Mouse (Mus musculus): ENCODE data around the gene Cdcp2.

Gene Cdcp2

GRCm38 (mm10) chr4:107143511-107143910 lies 46.8 kb downstream of the Cdcp2 start:
- Histone ChIP-seq H3K4me1 (replicated peaks; ENCODE audit: low read depth, low read length) (peaks cover 18% of the 10 kb centered on the region), H3K36me3 (ENCODE audit: insufficient read depth, low read length) (no peaks in the 10 kb centered on the region), H3K4me3 (replicated peaks; ENCODE audit: low read length) (no peak overlapping the region), H3K27me3 (ENCODE audit: insufficient read depth, low read length) (peaks cover 19% of the 10 kb centered on the region), H3K9me3 (ENCODE audit: low read length) (no peaks in the 10 kb centered on the region)
- TF ChIP-seq CTCF (conservative IDR thresholded peaks at IDR 0.05; ENCODE audit: low read length) (no peak), NANOG (IDR thresholded peaks at IDR 0.05; ENCODE audit: borderline replicate concordance, low read length) (no peak), POU5F1 (IDR thresholded peaks at IDR 0.05; ENCODE audit: borderline replicate concordance, low read length) (no peak)

- Histone ChIP-seq H3K9me3 (ENCODE audit: low read length) (no peaks in the 10 kb centered on the region), H3K27me3 (ENCODE audit: insufficient read depth, low read length) (no peaks in the 10 kb centered on the region), H3K36me3 (ENCODE audit: insufficient read depth, low read length) (no peaks in the 10 kb centered on the region), H3K4me3 (replicated peaks; ENCODE audit: low read length) (no peak overlapping the region), H3K4me1 (replicated peaks; ENCODE audit: low read depth, low read length) (0 out of 2 replicates have a peak, but pooled peaks cover 3% of the 10 kb centered on the region)
- TF ChIP-seq NANOG (IDR thresholded peaks at IDR 0.05; ENCODE audit: borderline replicate concordance, low read length) (no peak), POU5F1 (IDR thresholded peaks at IDR 0.05; ENCODE audit: borderline replicate concordance, low read length) (no peak), CTCF (conservative IDR thresholded peaks at IDR 0.05; ENCODE audit: low read length) (no peak)
Observed at GRCm38 (mm10) chr4:107150991-107151390, 54.3 kb downstream of the Cdcp2 start.

- H3K4me1 ChIP-seq (replicated peaks; ENCODE audit: low read depth, low read length), result peaks cover 13% of the 10 kb centered on the region
- no peaks in the 10 kb centered on the region for H3K9me3 ChIP-seq (ENCODE audit: low read length)
- TF ChIP-seq POU5F1 (IDR thresholded peaks at IDR 0.05; ENCODE audit: borderline replicate concordance, low read length) (no peak), NANOG (IDR thresholded peaks at IDR 0.05; ENCODE audit: borderline replicate concordance, low read length) (no peak), CTCF (conservative IDR thresholded peaks at IDR 0.05; ENCODE audit: low read length) (no peak)
- no peaks in the 10 kb centered on the region for H3K36me3 ChIP-seq (ENCODE audit: insufficient read depth, low read length)
- no peaks in the 10 kb centered on the region for H3K27me3 ChIP-seq (ENCODE audit: insufficient read depth, low read length)
- H3K4me3 ChIP-seq (replicated peaks; ENCODE audit: low read length), result no peak overlapping the region
Observed at GRCm38 (mm10) chr4:107152571-107152970, 55.9 kb downstream of the Cdcp2 start.

- no peaks in the 10 kb centered on the region for H3K9me3 ChIP-seq (ENCODE audit: low read length)
- H3K4me3 ChIP-seq (replicated peaks; ENCODE audit: low read length), result no peak overlapping the region; the same call in 1 of the 2 replicates
- H3K4me1 ChIP-seq (replicated peaks; ENCODE audit: low read depth, low read length), result peaks cover 25% of the 10 kb centered on the region
- TF ChIP-seq NANOG (IDR thresholded peaks at IDR 0.05; ENCODE audit: borderline replicate concordance, low read length), result no peak
- no peak for TF ChIP-seq CTCF (conservative IDR thresholded peaks at IDR 0.05; ENCODE audit: low read length)
- no peak for TF ChIP-seq POU5F1 (IDR thresholded peaks at IDR 0.05; ENCODE audit: borderline replicate concordance, low read length)
- H3K27me3 ChIP-seq (ENCODE audit: insufficient read depth, low read length), result no peaks in the 10 kb centered on the region
- H3K36me3 ChIP-seq (ENCODE audit: insufficient read depth, low read length), result no peaks in the 10 kb centered on the region
Observed at GRCm38 (mm10) chr4:107156983-107157401, 60.3 kb downstream of the Cdcp2 start.

GRCm38 (mm10) chr4:107159166-107159773 lies 62.6 kb downstream of the Cdcp2 start:
- no peaks in the 10 kb centered on the region for H3K36me3 ChIP-seq (ENCODE audit: insufficient read depth, low read length)
- H3K4me1 ChIP-seq (replicated peaks; ENCODE audit: low read depth, low read length), result peaks cover 26% of the 10 kb centered on the region
- H3K4me3 ChIP-seq (replicated peaks; ENCODE audit: low read length), result no peak overlapping the region
- H3K27me3 ChIP-seq (ENCODE audit: insufficient read depth, low read length), result no peaks in the 10 kb centered on the region
- no peaks in the 10 kb centered on the region for H3K9me3 ChIP-seq (ENCODE audit: low read length)
- TF ChIP-seq NANOG (IDR thresholded peaks at IDR 0.05; ENCODE audit: borderline replicate concordance, low read length), result no peak
- no peak for TF ChIP-seq POU5F1 (IDR thresholded peaks at IDR 0.05; ENCODE audit: borderline replicate concordance, low read length)
- no peak for TF ChIP-seq CTCF (conservative IDR thresholded peaks at IDR 0.05; ENCODE audit: low read length)

GRCm38 (mm10) chr4:107160181-107160580 lies 63.5 kb downstream of the Cdcp2 start:
- Histone ChIP-seq H3K9me3 (ENCODE audit: low read length) (no peaks in the 10 kb centered on the region), H3K4me3 (replicated peaks; ENCODE audit: low read length) (no peak overlapping the region), H3K27me3 (ENCODE audit: insufficient read depth, low read length) (no peaks in the 10 kb centered on the region), H3K4me1 (replicated peaks; ENCODE audit: low read depth, low read length) (peaks cover 28% of the 10 kb centered on the region), H3K36me3 (ENCODE audit: insufficient read depth, low read length) (peaks cover 6% of the 10 kb centered on the region)
- TF ChIP-seq POU5F1 (IDR thresholded peaks at IDR 0.05; ENCODE audit: borderline replicate concordance, low read length) (no peak), CTCF (conservative IDR thresholded peaks at IDR 0.05; ENCODE audit: low read length) (no peak), NANOG (IDR thresholded peaks at IDR 0.05; ENCODE audit: borderline replicate concordance, low read length) (no peak)
